Mouse (Mus musculus): Measurements from ENCODE around the gene Dgat2. TPM values are rescaled to one million over a fixed set of nuclear protein-coding genes. Genes with fewer than 3 reads are reported as not detected.

Gene Dgat2
- polyA plus RNA-seq, 1 experiment from 2014 or later, result 9.7 TPM

Other genes with a start within 250 kb of the Dgat2 start
- 15.7 and 16.4 TPM in 2 replicates for gene Uvrag, start 41.6 kb downstream of the Dgat2 start, polyA plus RNA-seq (2016; fragmentation: Nextera tagmentation; extraction: Ambion mirVana)
- 5.5 and 5.6 TPM in 2 replicates for gene Mogat2, start 55.9 kb upstream of the Dgat2 start, polyA plus RNA-seq (2016; fragmentation: Nextera tagmentation; extraction: Ambion mirVana)
- gene Map6, start 84.7 kb upstream of the Dgat2 start, polyA plus RNA-seq (2016; fragmentation: Nextera tagmentation; extraction: Ambion mirVana), result 87.5 and 98.6 TPM in 2 replicates
- 475 and 557 TPM in 2 replicates for gene Serpinh1, start 170.5 kb upstream of the Dgat2 start, polyA plus RNA-seq (2016; fragmentation: Nextera tagmentation; extraction: Ambion mirVana)
- 32.7 and 32.9 TPM in 2 replicates for gene Gdpd5, start 198.7 kb upstream of the Dgat2 start, polyA plus RNA-seq (2016; fragmentation: Nextera tagmentation; extraction: Ambion mirVana)

Data from midbrain, embryonic 12.5 days (tissue).